Mouse (Mus musculus): ENCODE results near the gene Castor1.

Gene Castor1

GRCm38 (mm10) chr11:4235052-4235655, 17.1 kb downstream of the Castor1 start:
- DNase-seq (ENCODE audit: low spot score in 2 of 2): no peak

GRCm38 (mm10) chr11:4235665-4236545, 17.9 kb downstream of the Castor1 start, which contains the start of gene Osm:
TSS of gene Osm (plus strand) at chr11:4236420.
- DNase-seq (ENCODE audit: low spot score in 2 of 2): no peak

- no peak for DNase-seq (ENCODE audit: low spot score in 2 of 2)
These were observed 18.6 kb downstream of the Castor1 start for GRCm38 (mm10) chr11:4236546-4237067.

- no peak for DNase-seq (ENCODE audit: low spot score in 2 of 2)
These were observed 19.4 kb downstream of the Castor1 start for GRCm38 (mm10) chr11:4237389-4237912.

- DNase-seq (ENCODE audit: low spot score in 2 of 2): no peak
These were observed 20.1 kb downstream of the Castor1 start for GRCm38 (mm10) chr11:4238167-4238566.

- DNase-seq (ENCODE audit: low spot score in 2 of 2): no peak
These were observed 21.7 kb downstream of the Castor1 start for GRCm38 (mm10) chr11:4239691-4240090.

GRCm38 (mm10) chr11:4240151-4240550, 22.1 kb downstream of the Castor1 start:
- no peak for DNase-seq (ENCODE audit: low spot score in 2 of 2)

- no peak for DNase-seq (ENCODE audit: low spot score in 2 of 2)
These were observed 23.2 kb downstream of the Castor1 start for GRCm38 (mm10) chr11:4241180-4241579.

- DNase-seq (ENCODE audit: low spot score in 2 of 2): no peak
These were observed 28.1 kb downstream of the Castor1 start for GRCm38 (mm10) chr11:4246126-4246525.

- no peak for DNase-seq (ENCODE audit: low spot score in 2 of 2)
These were observed 28.6 kb downstream of the Castor1 start for GRCm38 (mm10) chr11:4246623-4247022.

GRCm38 (mm10) chr11:4247201-4247959, 29.4 kb downstream of the Castor1 start:
- DNase-seq (ENCODE audit: low spot score in 2 of 2): no peak

GRCm38 (mm10) chr11:4249151-4249550, 31.1 kb downstream of the Castor1 start:
- DNase-seq (ENCODE audit: low spot score in 2 of 2): no peak

- DNase-seq (ENCODE audit: low spot score in 2 of 2): no peak
These were observed 32.3 kb downstream of the Castor1 start for GRCm38 (mm10) chr11:4250290-4250689.

GRCm38 (mm10) chr11:4251376-4251775, 33.4 kb downstream of the Castor1 start:
- no peak for DNase-seq (ENCODE audit: low spot score in 2 of 2)

- DNase-seq (ENCODE audit: low spot score in 2 of 2): no peak
These were observed 34.9 kb downstream of the Castor1 start for GRCm38 (mm10) chr11:4252886-4253285.

- DNase-seq (ENCODE audit: low spot score in 2 of 2): no peak
These were observed 39.0 kb downstream of the Castor1 start, which contains the start of gene Lif for GRCm38 (mm10) chr11:4256846-4257607. TSS of gene Lif (plus strand) at chr11:4257557.

- DNase-seq (ENCODE audit: low spot score in 2 of 2): no peak
These were observed 39.7 kb downstream of the Castor1 start for GRCm38 (mm10) chr11:4257756-4258155.

GRCm38 (mm10) chr11:4258657-4259082, 40.6 kb downstream of the Castor1 start:
- peak; percentile 68 to 84 for DNase-seq (ENCODE audit: low spot score in 2 of 2)

GRCm38 (mm10) chr11:4260463-4261187, 42.6 kb downstream of the Castor1 start:
- peak; percentile 56 to 64 for DNase-seq (ENCODE audit: low spot score in 2 of 2)

- peak in 1 of 2 experiments; percentile 52 for DNase-seq (ENCODE audit: low spot score in 2 of 2)
These were observed 43.1 kb downstream of the Castor1 start for GRCm38 (mm10) chr11:4261188-4261494.
